Mouse (Mus musculus): Measurements from ENCODE around the gene Megf8. TPM values are rescaled to one million over a fixed set of nuclear protein-coding genes. Genes with fewer than 3 reads are reported as not detected.

Megf8 gene
- total and polyA plus RNA-seq, 3 experiments = 21.5 to 31.7 (median 28.9) TPM

- Histone ChIP-seq H3K27me3 (ENCODE audit: control insufficient read depth, insufficient read depth, low read length) (no peaks in the 10 kb centered on the region), H3K4me1 (ENCODE audit: control insufficient read depth, insufficient read depth, low read length) (peaks cover 3% of the 10 kb centered on the region), H3K79me2 (replicated peaks; ENCODE audit: control insufficient read depth, insufficient read depth, low read length) (no peaks in the 10 kb centered on the region), H3K27ac (no peak overlapping the region), H3K36me3 (ENCODE audit: control insufficient read depth, insufficient read depth, low read length) (no peaks in the 10 kb centered on the region), H3K4me3 (no peak overlapping the region), H3K9ac (ENCODE audit: low read depth, low read length) (no peak overlapping the region)
- TF ChIP-seq CTCF (IDR thresholded peaks at IDR 0.05) = no peak
- TF ChIP-seq EP300 (IDR thresholded peaks at IDR 0.05; ENCODE audit: insufficient read depth, low read depth, low read length) = no peak
- TF ChIP-seq POLR2A (IDR thresholded peaks at IDR 0.05; ENCODE audit: insufficient read depth, low read depth, low read length) = no peak
- DNase-seq = no peak
- intact Hi-C loops (cut with DNase I) = loop anchor here (10.0 kb wide), 1 partner anchor 272 kb away; no protein-coding TSS in a partner anchor
- WGBS = 79% methylated on average over 7 of the region's 7 CpGs
Observed at GRCm38 (mm10) chr7:25406468-25406867, 89.5 kb downstream of the Megf8 start.

GRCm38 (mm10) chr7:25409114-25409760 lies 92.3 kb downstream of the Megf8 start:
- peaks cover 2% of the 10 kb centered on the region; the same call in 1 of the 2 replicates for H3K4me1 ChIP-seq (ENCODE audit: control insufficient read depth, insufficient read depth, low read length)
- no peaks in the 10 kb centered on the region for H3K79me2 ChIP-seq (replicated peaks; ENCODE audit: control insufficient read depth, insufficient read depth, low read length)
- H3K9ac ChIP-seq (ENCODE audit: low read depth, low read length) = no peak overlapping the region
- H3K27ac ChIP-seq = no peak overlapping the region
- no peaks in the 10 kb centered on the region for H3K36me3 ChIP-seq (ENCODE audit: control insufficient read depth, insufficient read depth, low read length)
- no peak for TF ChIP-seq POLR2A (IDR thresholded peaks at IDR 0.05; ENCODE audit: insufficient read depth, low read depth, low read length)
- peak; percentile 75 for TF ChIP-seq CTCF (IDR thresholded peaks at IDR 0.05)
- no peaks in the 10 kb centered on the region for H3K27me3 ChIP-seq (ENCODE audit: control insufficient read depth, insufficient read depth, low read length)
- 50% methylated on average over 4 of the region's 4 CpGs for WGBS
- no peak overlapping the region for H3K4me3 ChIP-seq
- intact Hi-C loops (cut with DNase I) = loop anchor here (10.0 kb wide), 1 partner anchor 274 kb away; no protein-coding TSS in a partner anchor
- no peak for DNase-seq

- no peak overlapping the region for H3K27ac ChIP-seq
Observed at GRCm38 (mm10) chr7:25410969-25411615, 94.1 kb downstream of the Megf8 start.

GRCm38 (mm10) chr7:25411861-25412260 lies 94.9 kb downstream of the Megf8 start:
- H3K79me2 ChIP-seq (replicated peaks; ENCODE audit: control insufficient read depth, insufficient read depth, low read length) = no peaks in the 10 kb centered on the region
- no peak overlapping the region for H3K9ac ChIP-seq (ENCODE audit: low read depth, low read length)
- TF ChIP-seq EP300 (IDR thresholded peaks at IDR 0.05; ENCODE audit: insufficient read depth, low read depth, low read length) = no peak
- TF ChIP-seq POLR2A (IDR thresholded peaks at IDR 0.05; ENCODE audit: insufficient read depth, low read depth, low read length) = no peak
- no peak for TF ChIP-seq CTCF (IDR thresholded peaks at IDR 0.05)
- no peak for DNase-seq
- no peak overlapping the region for H3K4me3 ChIP-seq
- 78% methylated on average over 3 of the region's 3 CpGs for WGBS
- no peak overlapping the region for H3K27ac ChIP-seq
- no peaks in the 10 kb centered on the region for H3K36me3 ChIP-seq (ENCODE audit: control insufficient read depth, insufficient read depth, low read length)
- intact Hi-C loops (cut with DNase I) = no loop called here
- H3K27me3 ChIP-seq (ENCODE audit: control insufficient read depth, insufficient read depth, low read length) = no peaks in the 10 kb centered on the region
- peaks cover 2% of the 10 kb centered on the region; the same call in 1 of the 2 replicates for H3K4me1 ChIP-seq (ENCODE audit: control insufficient read depth, insufficient read depth, low read length)

More at GRCm38 (mm10) chr7:25410969-25411615, 94.1 kb downstream of the Megf8 start:
- H3K36me3 ChIP-seq (ENCODE audit: control insufficient read depth, insufficient read depth, low read length) = no peaks in the 10 kb centered on the region
- WGBS = 62% methylated on average over 1 of the region's 1 CpGs
- H3K79me2 ChIP-seq (replicated peaks; ENCODE audit: control insufficient read depth, insufficient read depth, low read length) = no peaks in the 10 kb centered on the region
- no peak for DNase-seq
- peaks cover 2% of the 10 kb centered on the region; the same call in 1 of the 2 replicates for H3K4me1 ChIP-seq (ENCODE audit: control insufficient read depth, insufficient read depth, low read length)
- intact Hi-C loops (cut with DNase I) = no loop called here
- no peaks in the 10 kb centered on the region for H3K27me3 ChIP-seq (ENCODE audit: control insufficient read depth, insufficient read depth, low read length)
- TF ChIP-seq EP300 (IDR thresholded peaks at IDR 0.05; ENCODE audit: insufficient read depth, low read depth, low read length) (no peak), POLR2A (IDR thresholded peaks at IDR 0.05; ENCODE audit: insufficient read depth, low read depth, low read length) (no peak), CTCF (IDR thresholded peaks at IDR 0.05) (no peak)
- no peak overlapping the region for H3K4me3 ChIP-seq
- H3K9ac ChIP-seq (ENCODE audit: low read depth, low read length) = no peak overlapping the region

GRCm38 (mm10) chr7:25412833-25413441 lies 96.0 kb downstream of the Megf8 start, which contains the start of gene Cxcl17:
Gene Cxcl17, minus strand, starts transcription at chr7:25412886.
- Histone ChIP-seq H3K27ac (no peak within 1 kb of the TSS), H3K27me3 (ENCODE audit: control insufficient read depth, insufficient read depth, low read length) (no peaks in the 10 kb centered on the region), H3K9ac (ENCODE audit: low read depth, low read length) (no peak within 1 kb of the TSS), H3K4me1 (ENCODE audit: control insufficient read depth, insufficient read depth, low read length) (peaks cover 2% of the 10 kb centered on the region; the same call in 1 of the 2 replicates), H3K79me2 (replicated peaks; ENCODE audit: control insufficient read depth, insufficient read depth, low read length) (no peaks in the 10 kb centered on the region), H3K36me3 (ENCODE audit: control insufficient read depth, insufficient read depth, low read length) (no peaks in the 10 kb centered on the region), H3K4me3 (no peak within 1 kb of the TSS)
- intact Hi-C loops (cut with DNase I) = no loop called here
- TF ChIP-seq EP300 (IDR thresholded peaks at IDR 0.05; ENCODE audit: insufficient read depth, low read depth, low read length) (no peak), CTCF (IDR thresholded peaks at IDR 0.05) (no peak), POLR2A (IDR thresholded peaks at IDR 0.05; ENCODE audit: insufficient read depth, low read depth, low read length) (no peak)
- DNase-seq = no peak
- WGBS = 26% methylated on average over 7 of the region's 7 CpGs

Other genes with a start within 250 kb of the Megf8 start
- gene Grik5, start 244.8 kb upstream of the Megf8 start, total RNA-seq (2021) = 1 to 10 TPM; 4.5 to 4.6 TPM
- gene Grik5, start 244.8 kb upstream of the Megf8 start, polyA plus RNA-seq (2012; rRNA removed) = 10.3 and 12.1 TPM in 2 replicates
- gene Zfp574, start 244.6 kb upstream of the Megf8 start, total RNA-seq (2021) = 10 to 100 TPM in 1 of 2 experiments, 1 to 10 TPM in 1; 9.2 to 10.3 TPM
- gene Zfp574, start 244.6 kb upstream of the Megf8 start, polyA plus RNA-seq (2012; rRNA removed) = 11.8 and 12.6 TPM in 2 replicates
- gene Pou2f2, start 137.4 kb upstream of the Megf8 start, total RNA-seq (2021) = under 1 TPM; 0.39 to 0.64 TPM
- gene Pou2f2, start 137.4 kb upstream of the Megf8 start, polyA plus RNA-seq (2012; rRNA removed) = 0.38 and 1.5 TPM in 2 replicates
- gene Dedd2, start 96.5 kb upstream of the Megf8 start, total RNA-seq (2021) = 10 to 100 TPM; 14.3 to 18.4 TPM
- 18.7 and 21.7 TPM in 2 replicates for gene Dedd2, start 96.5 kb upstream of the Megf8 start, polyA plus RNA-seq (2012; rRNA removed)
- 1 to 10 TPM; 7.4 to 9.6 TPM for gene Zfp526, start 95.7 kb upstream of the Megf8 start, total RNA-seq (2021)
- 6.9 and 8.1 TPM in 2 replicates for gene Zfp526, start 95.7 kb upstream of the Megf8 start, polyA plus RNA-seq (2012; rRNA removed)
- gene Gsk3a, start 79.3 kb upstream of the Megf8 start, total RNA-seq (2021) = 10 to 100 TPM; 61.7 to 69.4 TPM
- 105 and 123 TPM in 2 replicates for gene Gsk3a, start 79.3 kb upstream of the Megf8 start, polyA plus RNA-seq (2012; rRNA removed)
- 10 to 100 TPM; 16.5 to 21.2 TPM for gene Erf, start 66.4 kb upstream of the Megf8 start, total RNA-seq (2021)
- gene Erf, start 66.4 kb upstream of the Megf8 start, polyA plus RNA-seq (2012; rRNA removed) = 11.9 and 17.1 TPM in 2 replicates
- gene Cic, start 49.5 kb upstream of the Megf8 start, total RNA-seq (2021) = 10 to 100 TPM; 62.8 to 62.9 TPM
- 37.7 and 41.6 TPM in 2 replicates for gene Cic, start 49.5 kb upstream of the Megf8 start, polyA plus RNA-seq (2012; rRNA removed)
- gene Pafah1b3, start 19.2 kb upstream of the Megf8 start, total RNA-seq (2021) = 1 to 10 TPM; 2.4 to 3.1 TPM
- 6.6 and 9.3 TPM in 2 replicates for gene Pafah1b3, start 19.2 kb upstream of the Megf8 start, polyA plus RNA-seq (2012; rRNA removed)
- gene Prr19, start 15.8 kb upstream of the Megf8 start, total RNA-seq (2021) = not detected
- gene Prr19, start 15.8 kb upstream of the Megf8 start, polyA plus RNA-seq (2012; rRNA removed) = not detected in 2 replicates
- not detected for gene Tmem145, start 11.1 kb upstream of the Megf8 start, total RNA-seq (2021)
- 0.06 TPM in 1 of 2 replicates, not detected in the other for gene Tmem145, start 11.1 kb upstream of the Megf8 start, polyA plus RNA-seq (2012; rRNA removed)
- gene Cnfn, start 52.6 kb downstream of the Megf8 start, total RNA-seq (2021) = not detected
- gene Cnfn, start 52.6 kb downstream of the Megf8 start, polyA plus RNA-seq (2012; rRNA removed) = not detected in 2 replicates
- 10 to 100 TPM; 42.7 to 44.1 TPM for gene Lipe, start 81.5 kb downstream of the Megf8 start, total RNA-seq (2021)
- gene Lipe, start 81.5 kb downstream of the Megf8 start, polyA plus RNA-seq (2012; rRNA removed) = 63.0 and 97.8 TPM in 2 replicates
- not detected for gene Cxcl17, start 95.7 kb downstream of the Megf8 start, total RNA-seq (2021)
- gene Cxcl17, start 95.7 kb downstream of the Megf8 start, polyA plus RNA-seq (2012; rRNA removed) = 8.1 TPM in 1 of 2 replicates, not detected in the other
- gene Ceacam1, start 160.4 kb downstream of the Megf8 start, total RNA-seq (2021) = 10 to 100 TPM; 13.5 to 14.6 TPM
- 9.8 and 17.3 TPM in 2 replicates for gene Ceacam1, start 160.4 kb downstream of the Megf8 start, polyA plus RNA-seq (2012; rRNA removed)
- 1 to 10 TPM; 2.6 to 3.3 TPM for gene Ceacam2, start 222.7 kb downstream of the Megf8 start, total RNA-seq (2021)
- gene Ceacam2, start 222.7 kb downstream of the Megf8 start, polyA plus RNA-seq (2012; rRNA removed) = 0.06 and 0.10 TPM in 2 replicates

All from heart, adult 2 months (tissue).